Mouse (Mus musculus) frontal cortex, postnatal 14 days (tissue): ENCODE results near the gene H2afy2.
A peak's percentile ranks its signal among the peaks of the same experiment; 100 is the strongest.

Source experiments
- DNase-seq, 2 experiments: peaks; one replicate each; pipeline ENCODE4 v3.0.0; 2022; ENCODE audit warnings: low spot score in 2 of 2

The H2afy2 gene

DNA sequence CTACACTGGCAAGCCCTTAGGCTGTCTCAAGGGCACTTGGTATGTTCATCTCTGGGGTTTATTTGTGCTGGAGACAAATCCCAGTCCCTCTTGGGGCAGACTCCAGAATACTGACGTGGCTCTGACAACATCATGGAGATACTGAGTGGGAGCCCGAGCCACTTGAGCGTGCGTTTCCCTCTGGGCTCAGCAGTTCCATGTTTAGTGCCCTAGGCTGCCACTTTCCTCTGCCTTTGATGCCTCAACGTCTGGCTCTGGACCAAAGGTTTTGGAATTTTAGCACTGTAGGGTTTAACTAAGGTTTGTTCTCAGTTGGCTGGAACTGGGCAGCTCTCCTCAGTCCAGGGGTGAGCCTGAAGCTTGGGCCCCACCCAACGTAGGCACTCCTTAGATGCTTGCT lies 60.7 kb downstream of the H2afy2 start:
- no peak for DNase-seq

DNA sequence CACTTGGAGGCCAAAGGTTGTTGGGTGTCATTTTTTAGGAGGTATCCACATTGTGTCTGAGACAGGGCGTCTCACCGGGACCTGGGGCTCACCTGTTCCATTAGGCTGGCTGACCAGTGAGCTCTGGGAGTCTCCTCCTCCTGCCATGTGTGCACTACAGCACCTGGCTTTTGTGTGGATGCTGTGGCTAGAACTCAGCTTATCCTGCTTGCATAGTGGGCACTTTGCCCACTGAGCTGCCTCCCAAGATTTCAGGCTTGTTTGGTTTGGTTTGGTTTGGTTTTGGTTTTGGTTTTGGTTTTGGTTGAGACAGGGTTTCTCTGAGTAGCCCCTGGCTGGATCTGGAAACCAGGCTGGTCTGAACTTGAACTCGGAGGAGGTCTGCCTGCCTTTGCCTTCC lies 61.7 kb downstream of the H2afy2 start:
- DNase-seq, result no peak

DNA sequence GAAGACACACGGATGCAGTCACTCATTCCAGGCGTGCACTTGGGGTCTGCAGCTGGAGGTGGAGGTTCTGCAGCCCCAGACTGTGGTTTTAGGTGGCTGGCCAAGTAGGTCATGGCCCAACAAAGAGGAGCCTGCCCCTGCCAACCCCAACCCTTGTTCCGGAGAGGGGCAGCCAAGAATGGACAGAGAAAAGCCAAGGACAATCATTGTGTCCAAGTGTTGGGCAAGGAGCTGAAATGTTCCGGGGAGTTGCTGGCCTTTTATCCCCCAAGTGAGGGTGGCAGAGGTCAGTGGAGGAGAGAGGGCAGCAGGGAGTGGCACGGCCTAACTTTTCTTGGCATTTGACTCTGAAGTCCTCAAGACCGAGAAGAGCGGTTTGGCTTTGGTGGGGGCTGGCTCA lies 63.6 kb downstream of the H2afy2 start:
- DNase-seq, result no peak

DNA sequence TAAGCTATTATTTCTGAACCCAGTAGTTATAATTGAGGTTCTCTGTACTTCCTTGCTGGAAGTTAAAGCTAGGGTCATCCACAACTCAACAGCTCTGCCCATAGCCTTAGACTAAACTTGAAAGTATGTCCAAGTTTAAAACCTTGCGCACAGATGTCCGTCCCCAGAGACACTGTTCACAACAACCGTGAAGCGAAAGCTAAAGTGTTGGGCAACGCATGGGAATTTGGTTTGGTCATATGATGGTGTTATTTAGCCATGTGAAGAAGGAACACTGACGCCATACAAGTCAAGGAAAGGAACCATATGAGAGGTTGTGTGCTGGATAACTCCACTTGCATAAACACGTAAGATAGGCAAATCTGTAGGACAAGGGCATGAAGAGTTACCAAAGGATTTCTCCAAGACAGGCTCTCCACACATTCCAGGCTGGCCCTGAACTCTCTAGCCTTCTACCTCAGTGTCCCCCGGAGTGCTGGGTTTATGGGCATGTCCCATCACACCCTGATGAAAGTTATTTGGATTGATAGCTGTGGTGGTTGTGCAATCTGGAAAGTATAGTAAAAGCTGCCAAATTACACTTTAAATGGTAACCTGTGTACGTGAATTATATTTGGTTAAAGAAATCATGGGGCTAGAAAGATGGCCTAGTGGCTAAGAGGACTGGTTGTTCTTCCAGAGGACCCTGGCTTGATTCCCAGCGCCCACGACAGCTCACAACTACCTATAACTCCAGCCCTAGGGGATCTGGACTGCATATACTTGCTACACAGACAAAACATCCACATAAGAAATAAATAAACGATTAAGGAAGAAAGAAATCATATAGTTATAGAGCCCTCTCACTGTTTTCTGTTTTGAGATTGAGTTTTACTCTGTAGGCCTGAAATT lies 66.3 kb downstream of the H2afy2 start:
- no peak for DNase-seq

DNA sequence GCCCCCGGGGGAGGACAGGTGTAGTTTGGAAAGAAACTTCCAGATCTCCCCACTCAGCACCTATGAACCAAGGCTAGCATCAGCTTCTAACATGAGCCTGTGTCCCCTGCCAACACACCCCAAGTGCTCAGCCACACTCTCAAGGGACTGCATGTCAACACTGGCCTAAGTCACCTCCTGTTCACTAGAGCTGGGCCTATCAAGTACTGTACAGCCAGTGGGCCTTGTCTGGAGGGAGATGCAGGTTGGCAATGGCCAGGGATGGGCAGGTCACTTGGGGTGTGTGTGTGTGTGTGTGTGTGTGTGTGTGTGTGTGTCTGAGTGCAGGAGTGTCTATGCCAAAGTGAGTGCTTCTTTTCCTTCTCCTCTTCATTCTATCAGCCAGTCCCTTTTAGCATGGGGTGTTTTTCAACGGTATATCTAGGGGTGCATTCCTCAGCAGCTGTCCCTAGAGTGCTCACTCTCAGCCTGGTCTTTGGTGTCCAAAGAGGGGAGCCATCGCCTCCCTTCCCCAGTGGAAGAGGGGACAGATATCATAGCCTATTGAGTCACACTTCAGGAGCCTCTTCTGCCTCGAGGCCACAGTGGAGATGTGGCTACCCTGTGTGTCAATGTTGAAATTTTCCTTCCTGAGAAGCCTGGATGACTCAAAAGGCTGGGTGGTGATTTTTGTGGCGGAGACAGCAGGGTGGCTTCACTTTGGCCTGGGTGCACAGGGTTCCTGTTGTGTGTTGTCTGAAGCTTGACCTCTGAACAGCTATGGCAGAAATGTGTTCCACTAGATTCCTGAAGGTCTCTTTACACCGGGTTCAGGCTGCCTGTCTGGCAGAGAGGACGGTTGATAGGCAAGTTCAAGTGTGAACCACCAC lies 67.7 kb downstream of the H2afy2 start:
- no peak for DNase-seq

DNA sequence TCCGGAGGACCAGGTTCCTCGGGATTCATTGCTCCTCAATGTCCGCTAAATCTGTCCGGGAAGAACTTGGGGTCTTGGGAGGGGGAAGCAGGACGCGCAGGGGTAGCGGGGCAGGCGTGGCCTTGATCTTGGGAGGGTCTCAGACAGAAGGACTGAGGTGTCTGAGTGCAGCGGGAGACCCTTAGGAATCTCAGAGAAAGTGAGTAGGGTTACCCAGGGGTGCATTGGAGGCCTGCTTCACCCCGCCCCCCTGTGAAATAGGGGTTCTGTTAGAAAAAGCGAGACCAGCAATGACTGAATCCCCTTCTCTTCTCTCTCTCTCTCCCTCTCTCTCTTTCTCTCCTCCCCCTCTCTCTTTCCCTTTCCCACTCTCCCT lies 68.5 kb downstream of the H2afy2 start:
- DNase-seq, result no peak

DNA sequence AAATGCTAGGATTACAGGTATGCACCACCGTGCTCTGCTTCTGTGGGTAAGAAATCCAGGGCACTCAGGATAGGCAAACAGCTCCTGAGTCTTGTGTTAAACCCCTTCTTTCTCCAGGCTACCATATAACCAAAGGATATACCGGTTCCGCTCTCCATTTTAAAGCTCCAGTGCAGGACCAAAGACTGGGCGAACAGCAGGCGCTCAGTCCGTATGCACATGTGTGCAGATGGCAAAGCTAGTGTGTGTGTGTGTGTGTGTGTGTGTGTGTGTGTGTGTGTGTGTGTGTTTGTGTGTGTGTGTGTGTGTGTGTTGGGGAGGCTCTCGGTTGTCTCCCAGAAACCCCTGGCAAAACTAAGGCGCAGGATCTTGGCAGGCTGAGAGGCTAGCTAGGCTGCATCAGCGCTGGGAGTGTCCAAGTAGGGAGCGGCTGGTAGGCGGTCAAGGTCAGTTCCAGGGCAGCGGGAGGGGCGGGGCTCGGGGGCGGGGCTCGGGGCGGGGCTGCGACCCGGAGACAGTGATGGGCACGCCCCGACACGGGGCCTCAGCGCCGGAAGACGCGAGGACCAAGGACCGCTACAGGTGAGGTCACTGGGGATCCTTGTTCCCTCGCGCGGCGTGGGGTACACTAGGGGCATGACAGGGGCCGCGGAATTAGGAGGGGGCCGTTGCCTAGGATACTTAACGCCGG lies 69.0 kb downstream of the H2afy2 start, which contains the start of gene Aifm2:
TSS of gene Aifm2 (plus strand) at position 493 of the 691 bp plus-strand sequence.
- no peak for DNase-seq

DNA sequence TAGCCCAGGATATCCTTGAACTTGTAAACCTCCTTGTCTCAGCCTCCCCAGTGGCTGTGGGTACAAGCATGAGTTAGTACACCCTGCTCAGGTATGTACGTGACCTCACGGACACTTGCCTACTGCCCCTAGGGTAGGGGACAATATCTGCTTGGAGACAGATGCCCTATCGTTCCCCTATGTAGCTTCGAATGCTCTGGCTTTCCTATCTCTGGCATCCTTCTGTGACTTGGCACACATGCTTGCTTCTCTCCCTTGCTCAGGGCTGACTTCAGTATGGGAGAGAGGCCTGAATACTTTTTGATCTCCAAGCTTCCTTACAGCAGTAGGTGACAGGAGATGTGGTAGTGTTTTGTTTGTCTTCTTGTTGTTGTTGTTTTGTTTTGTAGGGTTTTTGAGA lies 69.8 kb downstream of the H2afy2 start:
- DNase-seq, result no peak

DNA sequence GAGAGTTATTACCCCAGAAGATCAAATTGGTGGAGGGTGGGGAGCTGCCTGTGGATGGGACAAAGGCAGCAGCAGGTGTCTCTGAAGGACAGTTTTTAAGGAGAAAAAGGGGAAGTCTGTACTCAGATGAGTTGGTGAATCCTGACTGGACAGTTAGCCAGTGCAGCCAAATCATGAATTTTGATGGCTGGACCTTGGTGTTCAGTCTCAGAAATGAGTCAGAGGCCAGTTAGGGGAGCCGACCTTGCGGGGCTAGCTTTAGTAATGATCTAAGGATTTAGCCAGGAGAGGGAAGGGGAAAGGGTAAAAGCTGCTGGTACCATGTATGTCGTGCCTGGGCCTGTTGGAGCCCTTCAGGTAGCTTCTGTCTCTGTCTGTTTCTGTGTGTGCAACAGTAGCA lies 70.3 kb downstream of the H2afy2 start:
- DNase-seq, result no peak

DNA sequence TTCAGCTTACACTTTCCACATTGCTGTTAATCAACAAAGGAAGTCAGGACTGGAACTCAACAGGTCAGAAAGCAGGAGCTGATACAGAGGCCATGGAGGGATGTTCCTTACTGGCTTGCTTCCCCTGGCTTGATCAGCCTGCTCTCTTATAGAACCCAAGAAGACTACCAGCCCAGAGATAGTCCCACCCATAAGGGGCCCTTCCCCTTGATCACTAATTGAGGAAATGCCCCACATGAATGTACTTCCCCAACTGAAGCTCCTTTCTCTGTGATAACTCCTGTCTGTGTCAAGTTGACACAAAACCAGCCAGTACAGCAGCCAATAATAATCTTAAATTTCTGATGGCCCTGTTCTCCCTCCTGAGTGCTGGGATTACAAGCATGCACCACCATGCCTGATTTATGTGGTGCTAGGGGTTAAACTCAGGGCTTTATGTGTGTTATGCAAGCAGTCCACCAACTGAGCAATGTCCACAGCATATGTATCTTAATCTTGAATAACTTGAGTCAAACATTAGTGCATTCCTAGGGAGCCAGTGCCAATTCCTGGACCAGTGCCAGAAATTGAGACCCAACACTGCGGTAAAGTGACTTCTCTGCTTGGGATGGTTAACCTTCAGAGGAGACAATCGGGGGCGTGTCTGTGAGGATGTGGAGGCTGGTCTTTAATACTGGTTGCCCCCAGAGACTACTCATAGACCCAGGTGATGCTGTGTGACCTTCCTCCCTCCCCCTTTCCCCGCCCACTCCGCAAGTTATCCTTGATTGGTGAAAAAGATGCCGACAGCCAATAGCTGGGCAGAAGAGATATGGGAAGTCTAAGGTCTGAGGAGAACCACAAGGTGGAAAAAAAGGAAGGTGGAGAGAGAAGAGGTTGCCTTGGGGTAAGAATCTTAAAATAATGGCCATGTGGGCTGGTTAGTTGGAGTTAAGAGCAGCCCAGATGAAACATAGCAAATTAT lies 77.3 kb downstream of the H2afy2 start:
- DNase-seq, result no peak

DNA sequence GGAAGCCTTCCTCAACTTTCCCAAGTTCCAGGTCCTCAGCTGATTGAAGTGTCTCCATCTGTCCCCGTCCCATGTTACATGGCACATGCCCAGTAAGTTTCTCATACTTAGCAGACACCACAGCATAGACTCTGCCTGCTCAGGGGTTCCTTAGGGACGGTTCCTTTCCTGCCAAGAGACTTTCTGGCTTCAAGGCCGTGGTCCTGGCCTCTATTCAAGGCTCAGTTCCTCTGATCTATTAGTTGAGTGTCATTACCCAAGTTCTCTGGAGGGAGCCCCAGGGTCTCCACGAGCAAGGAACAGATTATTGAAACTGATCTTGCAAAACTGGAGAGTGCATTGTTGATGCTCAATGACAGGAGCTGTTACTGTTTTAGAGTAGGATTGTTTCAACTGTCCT lies 79.3 kb downstream of the H2afy2 start:
- no peak for DNase-seq

DNA sequence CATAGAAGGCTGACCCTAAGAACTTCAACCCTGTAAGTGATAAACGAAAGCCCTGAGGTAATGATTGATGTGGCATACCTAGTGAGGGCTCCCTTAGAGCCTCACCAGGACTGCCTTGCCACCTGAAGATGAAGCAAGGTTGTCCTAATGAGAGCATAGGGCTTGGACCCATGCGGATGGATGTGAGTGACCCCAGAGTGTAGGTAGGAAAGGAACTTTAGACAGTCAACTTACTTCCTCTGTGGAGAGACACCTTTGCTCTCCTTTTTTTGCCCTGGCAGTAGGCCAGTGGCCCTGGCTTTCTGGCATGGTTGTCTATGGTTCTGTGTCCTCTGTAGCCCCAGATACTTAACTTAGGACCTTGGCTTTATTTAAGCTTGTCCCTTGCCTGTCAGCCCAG lies 86.9 kb downstream of the H2afy2 start:
- DNase-seq, result no peak

DNA sequence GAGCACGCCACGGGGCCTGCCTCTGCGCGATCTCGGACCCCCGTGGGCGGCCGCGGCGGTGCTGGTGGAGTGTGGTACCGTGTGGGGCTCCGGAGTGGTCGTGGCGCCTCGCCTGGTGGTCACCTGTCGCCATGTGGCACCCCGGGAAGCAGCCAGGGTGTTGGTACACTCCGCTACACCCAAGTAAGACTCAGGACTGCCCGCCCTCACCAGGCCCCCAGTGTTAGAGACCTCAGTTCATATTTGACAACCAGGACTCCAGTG lies 87.5 kb downstream of the H2afy2 start:
- no peak for DNase-seq

DNA sequence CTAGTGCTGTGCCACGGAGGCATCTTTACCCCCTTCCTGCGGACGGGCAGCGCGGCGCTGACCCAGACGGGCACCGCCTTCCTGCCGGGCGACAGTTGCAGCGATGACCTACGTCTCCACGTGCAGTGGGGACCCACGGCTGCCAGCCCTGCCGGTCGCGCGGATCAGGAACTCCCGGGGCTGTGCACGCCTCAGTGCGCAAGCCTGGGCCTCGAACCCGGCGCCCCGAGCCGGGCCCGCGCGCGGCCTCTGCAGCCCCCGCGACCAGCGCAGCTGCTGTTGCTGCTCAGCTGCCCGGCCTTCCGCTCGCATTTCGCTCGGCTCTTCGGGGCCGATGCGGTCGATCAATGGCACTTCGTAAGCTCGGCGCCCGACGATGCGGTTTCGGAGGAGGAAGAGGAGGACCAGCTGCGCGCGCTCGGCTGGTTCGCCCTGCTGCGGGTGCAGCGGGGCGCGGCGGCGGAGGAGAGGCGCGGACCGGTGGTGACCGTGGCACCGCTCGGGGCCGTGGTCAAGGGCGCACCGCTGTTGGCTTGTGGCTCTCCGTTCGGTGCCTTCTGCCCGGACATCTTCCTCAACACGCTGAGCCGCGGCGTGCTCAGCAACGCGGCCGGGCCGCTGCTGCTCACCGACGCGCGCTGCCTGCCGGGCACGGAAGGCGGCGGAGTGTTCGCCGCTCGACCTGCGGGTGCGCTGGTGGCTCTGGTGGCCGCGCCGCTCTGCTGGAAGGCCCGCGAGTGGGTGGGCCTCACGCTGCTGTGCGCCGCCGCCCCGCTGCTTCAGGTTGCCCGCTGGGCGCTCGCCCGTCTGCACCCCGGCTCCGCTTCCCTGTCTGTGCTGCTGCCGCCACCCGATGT lies 88.0 kb downstream of the H2afy2 start:
- no peak for DNase-seq

DNA sequence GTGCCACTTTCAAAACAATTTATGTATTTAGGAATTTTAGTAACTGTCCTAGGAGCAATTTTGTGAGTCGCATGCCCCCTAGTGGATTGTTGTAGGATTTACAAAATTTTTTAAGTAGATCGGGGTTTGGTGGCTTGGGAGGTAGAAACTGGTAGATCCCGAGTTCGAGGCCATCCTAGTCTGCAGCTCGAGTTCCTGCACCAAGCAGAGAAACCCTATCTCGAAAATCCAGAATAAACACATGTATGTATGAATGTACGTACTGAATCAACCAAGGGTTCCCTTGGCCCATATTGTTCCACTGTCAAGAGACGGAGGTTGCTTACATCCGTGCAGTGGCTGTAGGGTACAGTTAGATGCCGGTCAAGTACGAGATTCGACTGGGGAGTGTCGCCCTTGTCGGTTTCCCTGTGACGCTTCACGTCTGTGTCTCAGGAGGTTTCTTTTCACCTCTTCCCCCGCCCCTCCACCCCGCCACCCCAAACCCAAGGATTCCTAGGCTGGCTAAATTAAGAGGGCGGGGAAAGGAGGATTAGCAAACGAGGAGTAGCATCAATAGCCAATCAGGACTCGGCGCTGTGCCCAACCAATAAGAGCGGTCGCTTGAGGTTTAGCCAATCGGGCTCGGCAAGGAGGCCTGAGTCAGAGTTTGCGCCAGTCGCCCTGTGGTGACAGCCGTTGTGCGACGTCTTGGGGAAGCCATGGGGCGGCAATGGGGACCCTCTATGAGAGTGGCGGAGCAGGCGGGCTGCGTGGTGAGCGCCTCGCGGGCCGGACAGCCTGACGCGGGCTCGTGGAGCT lies 88.9 kb downstream of the H2afy2 start, which contains the start of gene Tysnd1:
TSS of gene Tysnd1 (plus strand) at position 645 of the 801 bp plus-strand sequence.
- DNase-seq, result peak; percentile 96 to 99

DNA sequence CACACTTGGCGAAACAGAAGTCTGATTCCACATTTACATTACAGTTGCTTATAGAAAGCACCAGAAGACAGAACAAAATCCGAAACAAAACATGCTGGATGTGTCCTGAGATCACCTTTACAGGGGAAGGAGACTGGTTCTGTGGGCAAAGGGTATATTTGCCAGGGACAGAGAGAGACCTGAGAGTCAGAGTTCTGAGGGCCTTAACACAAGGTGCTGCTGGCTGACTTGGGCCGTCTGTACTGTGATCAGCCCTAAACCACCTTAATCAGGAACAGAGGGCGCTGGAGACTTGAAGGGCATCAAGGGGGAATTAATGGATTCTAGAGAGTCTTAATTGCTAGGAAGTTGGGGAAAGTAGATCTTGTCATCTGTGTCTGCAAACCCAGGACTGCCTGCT lies 90.4 kb downstream of the H2afy2 start:
- no peak for DNase-seq

DNA sequence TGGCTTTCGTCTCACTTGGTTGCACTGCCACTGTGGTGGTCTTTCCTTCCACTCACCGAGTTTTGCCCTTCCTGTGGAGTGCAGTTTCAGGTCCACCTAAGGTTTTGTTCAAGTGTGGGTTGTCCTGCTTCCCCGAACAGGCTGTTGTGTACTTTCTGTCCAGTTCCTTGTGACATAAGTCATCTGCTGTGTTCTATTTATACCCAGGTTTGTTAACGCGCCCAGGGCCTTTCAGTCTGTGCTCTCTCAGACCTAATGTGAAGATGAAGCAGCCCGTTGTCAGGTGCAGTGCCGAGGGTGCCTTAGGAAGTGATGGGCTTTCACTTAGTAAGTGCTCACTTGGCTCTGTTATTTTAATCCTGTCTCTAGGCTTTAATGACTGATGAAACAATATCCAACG lies 94.5 kb downstream of the H2afy2 start:
- DNase-seq, result no peak
